Mouse (Mus musculus) forebrain, postnatal 0 days (tissue): Measurements from ENCODE around the gene Cldn4. TPM values are rescaled to one million over a fixed set of nuclear protein-coding genes. Genes with fewer than 3 reads are reported as not detected.
A peak's percentile ranks its signal among the peaks of the same experiment; 100 is the strongest.

Experiments
- ATAC-seq: fragments of 200-750 bp; cut with Nextera tagmentation; 2 replicates; pipeline ENCODE4 v1.8.0; 2017; ENCODE audit warnings: mild to moderate bottlenecking, moderate library complexity
- DNase-seq: peaks from one replicate; pipeline ENCODE4 v3.0.0-alpha.2; 2015
- H3K27ac ChIP-seq: fragments of 300-500 bp; sonication (generic); 2 replicates; pipeline ENCODE4 v1.5.1; 2014; ENCODE audit warnings: low read depth, mild to moderate bottlenecking, antibody characterized with exemption, low read length, moderate library complexity, mixed read lengths
- H3K27me3 ChIP-seq: fragments of 300-500 bp; sonication (generic); 2 replicates; pipeline ENCODE4 v1.6.1; 2014; ENCODE audit warnings: mild to moderate bottlenecking, low read length, mixed read lengths; ENCODE audit not compliant: insufficient read depth
- H3K36me3 ChIP-seq: fragments of 300-500 bp; sonication (generic); 2 replicates; pipeline ENCODE4 v1.6.1; 2014; ENCODE audit warnings: mild to moderate bottlenecking, moderate library complexity; ENCODE audit not compliant: insufficient read depth
- H3K4me1 ChIP-seq: fragments of 300-500 bp; sonication (generic); 2 replicates; pipeline ENCODE4 v1.6.1; 2014; ENCODE audit warnings: antibody characterized with exemption; ENCODE audit not compliant: insufficient read depth
- H3K4me2 ChIP-seq: fragments of 300-500 bp; sonication (generic); 2 replicates; pipeline ENCODE4 v1.6.1; 2014; ENCODE audit warnings: low read depth, mild to moderate bottlenecking, moderate library complexity
- H3K4me3 ChIP-seq: fragments of 300-500 bp; sonication (generic); 2 replicates; pipeline ENCODE4 v1.5.1; 2014; ENCODE audit warnings: low read depth, low read length, mixed read lengths
- H3K9ac ChIP-seq: fragments of 300-500 bp; sonication (generic); 2 replicates; pipeline ENCODE4 v1.6.1; 2014; ENCODE audit warnings: mild to moderate bottlenecking
- H3K9me3 ChIP-seq: fragments of 300-500 bp; sonication (generic); 2 replicates; pipeline ENCODE4 v1.6.1; 2016; ENCODE audit warnings: low read length
- CTCF ChIP-seq: sonication (generic); IDR thresholded peaks from 2 replicates; pipeline ENCODE4 v1.5.1; 2016; ENCODE audit warnings: antibody characterized with exemption, control low read depth, low read depth
- WGBS: fragments of 180-500 bp; shearing (Covaris S2); extraction: QIAGEN DNeasy Blood & Tissue Kit; methylation state at CpG from one replicate; pipeline ENCODE4 v1.1.7; 2014; 5-methylcytosine and 5-hydroxymethylcytosine counted together
- polyA plus RNA-seq: library from polyadenylated mRNA; unstranded; fragments of >200 nt; fragmentation: Nextera tagmentation; extraction: Ambion mirVana; gene quantifications from 2 replicates; pipeline ENCODE4 v1.2.1, GENCODE M21; 2015
- total RNA-seq: library from RNA; depleted of rRNA; stranded (reverse); fragments of >200 nt; gene quantifications from 2 replicates; pipeline ENCODE4 v1.2.3, GENCODE M21; 2014

Cldn4 gene
- total and polyA plus RNA-seq, 2 experiments from 2014 or later = not detected

- Histone ChIP-seq H3K27ac (no peak within 1 kb of the TSS), H3K27me3 (no peaks in the 10 kb centered on the region), H3K4me1 (no peaks in the 10 kb centered on the region), H3K4me3 (peak within 1 kb of the TSS; percentile 63), H3K9ac (peak within 1 kb of the TSS; percentile 56), H3K36me3 (no peaks in the 10 kb centered on the region), H3K4me2 (peak within 1 kb of the TSS; percentile 100), H3K9me3 (no peaks in the 10 kb centered on the region)
- TF ChIP-seq CTCF = no peak
- DNase-seq = peak; percentile 90
- WGBS = 4% methylated on average over 41 of the region's 41 CpGs
- peak; percentile 100 for ATAC-seq
Measured at GRCm38 (mm10) chr5:134932179-134932902, 14.4 kb downstream of the Cldn4 start, which contains the start of gene Mettl27. Mettl27 (plus strand) TSS chr5:134932368.

- Histone ChIP-seq H3K4me1 (no peaks in the 10 kb centered on the region), H3K9me3 (no peaks in the 10 kb centered on the region), H3K4me3 (no peak overlapping the region), H3K27me3 (no peaks in the 10 kb centered on the region), H3K27ac (no peak overlapping the region), H3K4me2 (no peak overlapping the region), H3K36me3 (no peaks in the 10 kb centered on the region), H3K9ac (no peak overlapping the region)
- ATAC-seq (no peak), DNase-seq (no peak)
- 87% methylated on average over 2 of the region's 2 CpGs for WGBS
- TF ChIP-seq CTCF = no peak
Measured at GRCm38 (mm10) chr5:134929988-134930387, 16.7 kb downstream of the Cldn4 start.

- H3K36me3 ChIP-seq = no peaks in the 10 kb centered on the region
- no peak overlapping the region for H3K9ac ChIP-seq
- H3K27me3 ChIP-seq = no peaks in the 10 kb centered on the region
- no peak for ATAC-seq
- H3K4me1 ChIP-seq = no peaks in the 10 kb centered on the region
- H3K4me2 ChIP-seq = no peak overlapping the region
- TF ChIP-seq CTCF = no peak
- H3K9me3 ChIP-seq = no peaks in the 10 kb centered on the region
- DNase-seq = no peak
- 86% methylated on average over 4 of the region's 4 CpGs for WGBS
- H3K4me3 ChIP-seq = no peak overlapping the region
- no peak overlapping the region for H3K27ac ChIP-seq
Measured at GRCm38 (mm10) chr5:134926726-134927125, 20.0 kb downstream of the Cldn4 start.

DNA sequence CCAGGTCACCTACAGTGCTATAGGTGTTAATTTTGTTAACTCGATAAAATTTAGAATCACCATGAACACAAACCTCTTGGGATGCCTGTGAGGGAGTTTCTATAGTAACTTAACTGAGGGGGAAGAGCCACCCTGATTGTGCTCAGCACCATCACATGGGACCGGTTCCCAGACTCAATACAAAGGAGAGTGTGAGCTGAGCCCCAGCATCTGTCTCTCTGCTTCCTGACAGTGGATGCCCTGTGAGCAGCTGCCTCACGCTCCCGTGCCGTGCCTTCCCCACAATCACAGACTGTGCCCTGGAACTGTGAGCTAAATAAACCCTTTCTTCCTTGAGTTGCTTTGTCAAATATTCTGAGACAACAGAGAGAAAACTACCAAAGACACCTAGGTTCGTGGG lies 23.6 kb downstream of the Cldn4 start:
- H3K27me3 ChIP-seq = no peaks in the 10 kb centered on the region
- no peaks in the 10 kb centered on the region for H3K4me1 ChIP-seq
- H3K4me3 ChIP-seq = no peak overlapping the region
- no peak for TF ChIP-seq CTCF
- H3K27ac ChIP-seq = no peak overlapping the region
- no peak overlapping the region for H3K4me2 ChIP-seq
- H3K9ac ChIP-seq = no peak overlapping the region
- DNase-seq (no peak), ATAC-seq (no peak)
- H3K9me3 ChIP-seq = no peaks in the 10 kb centered on the region
- no peaks in the 10 kb centered on the region for H3K36me3 ChIP-seq
- 49% methylated on average over 6 of the region's 6 CpGs for WGBS

GRCm38 (mm10) chr5:134921106-134921505 lies 25.6 kb downstream of the Cldn4 start:
- H3K27me3 ChIP-seq = no peaks in the 10 kb centered on the region
- DNase-seq = no peak
- H3K4me3 ChIP-seq = no peak overlapping the region
- ATAC-seq = no peak
- TF ChIP-seq CTCF = no peak
- no peak overlapping the region for H3K9ac ChIP-seq
- 89% methylated on average over 8 of the region's 8 CpGs for WGBS
- no peak overlapping the region for H3K4me2 ChIP-seq
- H3K36me3 ChIP-seq = no peaks in the 10 kb centered on the region
- H3K9me3 ChIP-seq = no peaks in the 10 kb centered on the region
- no peak overlapping the region for H3K27ac ChIP-seq
- no peaks in the 10 kb centered on the region for H3K4me1 ChIP-seq

- H3K4me1 ChIP-seq = no peaks in the 10 kb centered on the region
- no peak overlapping the region for H3K4me2 ChIP-seq
- 67% methylated on average over 6 of the region's 6 CpGs for WGBS
- DNase-seq = no peak
- no peaks in the 10 kb centered on the region for H3K27me3 ChIP-seq
- no peaks in the 10 kb centered on the region for H3K9me3 ChIP-seq
- no peak overlapping the region for H3K4me3 ChIP-seq
- ATAC-seq = no peak
- no peak overlapping the region for H3K9ac ChIP-seq
- no peaks in the 10 kb centered on the region for H3K36me3 ChIP-seq
- H3K27ac ChIP-seq = no peak overlapping the region
- TF ChIP-seq CTCF = no peak
Measured at GRCm38 (mm10) chr5:134920106-134920687, 26.5 kb downstream of the Cldn4 start.

- Histone ChIP-seq H3K4me1 (no peaks in the 10 kb centered on the region), H3K4me2 (no peak overlapping the region), H3K9ac (no peak overlapping the region), H3K9me3 (no peaks in the 10 kb centered on the region), H3K36me3 (no peaks in the 10 kb centered on the region), H3K4me3 (no peak overlapping the region), H3K27ac (no peak overlapping the region), H3K27me3 (no peaks in the 10 kb centered on the region)
- ATAC-seq (no peak), DNase-seq (no peak)
- WGBS = 87% methylated on average over 3 of the region's 3 CpGs
- no peak for TF ChIP-seq CTCF
Measured at GRCm38 (mm10) chr5:134919097-134919496, 27.6 kb downstream of the Cldn4 start.
